Mouse (Mus musculus): ENCODE results near the gene Chchd6. TPM values are rescaled to one million over a fixed set of nuclear protein-coding genes. Genes with fewer than 3 reads are reported as not detected.

Chchd6 gene
- polyA plus RNA-seq, 1 experiment from 2014 or later = 56.5 TPM

GRCm38 (mm10) chr6:89403257-89404225 is 191.9 kb downstream of the Chchd6 start:
- no peaks in the 10 kb centered on the region for H3K27me3 ChIP-seq (ENCODE audit: control insufficient read depth, insufficient read depth, low read length)
- H3K4me3 ChIP-seq (ENCODE audit: control insufficient read depth in 1 of 2, insufficient read depth in 1 of 2, low read depth in 1 of 2, low read length in 2 of 2) = no peak overlapping the region
- H3K9ac ChIP-seq (ENCODE audit: low read length) = no peak overlapping the region
- H3K4me1 ChIP-seq (ENCODE audit: control insufficient read depth in 2 of 2, insufficient read depth in 2 of 2, low read length in 2 of 2) = peaks cover 11 to 15% of the 10 kb centered on the region in 2 experiments; a peak in 3 of 4 replicates
- no peak overlapping the region for H3K4me2 ChIP-seq (ENCODE audit: low read length)
- no peaks in the 10 kb centered on the region for H3K9me3 ChIP-seq (ENCODE audit: control insufficient read depth, low read length)
- no peak for ATAC-seq (ENCODE audit: insufficient number of reproducible peaks, insufficient read depth, low FRiP score, low read depth)
- H3K27ac ChIP-seq (replicated peaks in 1 of 2; ENCODE audit: control insufficient read depth in 1 of 2, insufficient read depth in 1 of 2, low read depth in 2 of 2, low read length in 2 of 2) = no peak overlapping the region; a peak in 2 of 4 replicates
- H3K36me3 ChIP-seq (ENCODE audit: control insufficient read depth, insufficient read depth, low read length) = no peaks in the 10 kb centered on the region
- 32% methylated on average over 2 of the region's 2 CpGs for WGBS

- no peak for ATAC-seq (ENCODE audit: insufficient number of reproducible peaks, insufficient read depth, low FRiP score, low read depth)
- Histone ChIP-seq H3K4me1 (ENCODE audit: control insufficient read depth in 2 of 2, insufficient read depth in 2 of 2, low read length in 2 of 2) (peaks cover 8 to 10% of the 10 kb centered on the region in 2 experiments; a peak in 3 of 4 replicates), H3K36me3 (ENCODE audit: control insufficient read depth, insufficient read depth, low read length) (no peaks in the 10 kb centered on the region), H3K9ac (ENCODE audit: low read length) (no peak overlapping the region), H3K27me3 (ENCODE audit: control insufficient read depth, insufficient read depth, low read length) (no peaks in the 10 kb centered on the region), H3K4me3 (ENCODE audit: control insufficient read depth in 1 of 2, insufficient read depth in 1 of 2, low read depth in 1 of 2, low read length in 2 of 2) (no peak overlapping the region), H3K27ac (replicated peaks in 1 of 2; ENCODE audit: control insufficient read depth in 1 of 2, insufficient read depth in 1 of 2, low read depth in 2 of 2, low read length in 2 of 2) (no peak overlapping the region), H3K4me2 (ENCODE audit: low read length) (no peak overlapping the region), H3K9me3 (ENCODE audit: control insufficient read depth, low read length) (no peaks in the 10 kb centered on the region)
- 85% methylated on average over 2 of the region's 2 CpGs for WGBS
Observed at GRCm38 (mm10) chr6:89402406-89402805, 193.0 kb downstream of the Chchd6 start.

DNA sequence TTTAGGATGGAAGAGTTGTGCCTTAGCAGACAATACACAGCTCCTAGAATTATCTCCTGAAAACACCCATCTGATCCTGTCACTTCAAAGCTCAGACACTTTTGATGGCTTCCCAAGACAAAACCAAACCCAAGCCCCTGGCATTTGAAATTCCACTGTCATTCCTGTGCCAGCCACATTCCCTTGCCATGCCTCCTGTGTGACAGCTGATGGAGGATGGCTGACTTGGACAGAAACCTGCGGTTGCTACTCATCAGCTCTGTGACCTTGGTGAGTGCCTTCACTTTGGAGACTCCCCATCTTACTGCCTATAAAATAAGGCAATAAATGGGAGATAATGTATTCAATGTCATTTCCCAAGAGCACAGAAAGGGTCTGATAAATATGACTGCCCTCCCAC is 195.9 kb downstream of the Chchd6 start:
- Histone ChIP-seq H3K9me3 (ENCODE audit: control insufficient read depth, low read length) (no peaks in the 10 kb centered on the region), H3K9ac (ENCODE audit: low read length) (no peak overlapping the region), H3K27me3 (ENCODE audit: control insufficient read depth, insufficient read depth, low read length) (no peaks in the 10 kb centered on the region), H3K36me3 (ENCODE audit: control insufficient read depth, insufficient read depth, low read length) (no peaks in the 10 kb centered on the region), H3K4me1 (ENCODE audit: control insufficient read depth in 2 of 2, insufficient read depth in 2 of 2, low read length in 2 of 2) (peaks cover 6 to 10% of the 10 kb centered on the region in 2 experiments; a peak in 3 of 4 replicates), H3K4me2 (ENCODE audit: low read length) (no peak overlapping the region), H3K27ac (replicated peaks in 1 of 2; ENCODE audit: control insufficient read depth in 1 of 2, insufficient read depth in 1 of 2, low read depth in 2 of 2, low read length in 2 of 2) (no peak overlapping the region), H3K4me3 (ENCODE audit: control insufficient read depth in 1 of 2, insufficient read depth in 1 of 2, low read depth in 1 of 2, low read length in 2 of 2) (no peak overlapping the region)
- 91% methylated on average over 1 of the region's 1 CpGs for WGBS
- no peak for ATAC-seq (ENCODE audit: insufficient number of reproducible peaks, insufficient read depth, low FRiP score, low read depth)

DNA sequence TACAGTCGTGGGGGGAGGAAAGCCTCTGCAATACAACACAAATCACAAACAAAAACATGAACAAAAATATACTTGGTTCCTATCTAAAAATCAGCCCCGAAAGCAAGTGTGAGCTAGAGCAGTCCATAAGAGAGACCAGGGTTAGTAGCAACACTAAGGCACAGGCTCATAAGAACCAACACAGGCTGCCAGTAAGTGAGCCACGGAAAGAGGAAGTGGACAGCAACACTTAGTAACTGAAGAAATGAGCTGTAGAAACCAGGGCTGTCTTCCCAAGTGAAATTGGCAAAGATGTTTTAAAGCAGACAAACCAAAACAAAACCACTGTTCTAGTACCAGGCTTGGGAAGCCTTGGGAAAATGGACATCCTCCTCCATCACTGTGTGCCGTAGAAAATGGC is 197.5 kb downstream of the Chchd6 start:
- ATAC-seq (ENCODE audit: insufficient number of reproducible peaks, insufficient read depth, low FRiP score, low read depth) = no peak
- H3K4me2 ChIP-seq (ENCODE audit: low read length) = no peak overlapping the region
- no peaks in the 10 kb centered on the region for H3K36me3 ChIP-seq (ENCODE audit: control insufficient read depth, insufficient read depth, low read length)
- WGBS = 64% methylated on average over 4 of the region's 4 CpGs
- H3K9ac ChIP-seq (ENCODE audit: low read length) = no peak overlapping the region
- H3K4me3 ChIP-seq (ENCODE audit: control insufficient read depth in 1 of 2, insufficient read depth in 1 of 2, low read depth in 1 of 2, low read length in 2 of 2) = no peak overlapping the region
- no peaks in the 10 kb centered on the region for H3K27me3 ChIP-seq (ENCODE audit: control insufficient read depth, insufficient read depth, low read length)
- no peaks in the 10 kb centered on the region for H3K4me1 ChIP-seq (ENCODE audit: control insufficient read depth in 2 of 2, insufficient read depth in 2 of 2, low read length in 2 of 2)
- no peaks in the 10 kb centered on the region for H3K9me3 ChIP-seq (ENCODE audit: control insufficient read depth, low read length)
- no peak overlapping the region for H3K27ac ChIP-seq (replicated peaks in 1 of 2; ENCODE audit: control insufficient read depth in 1 of 2, insufficient read depth in 1 of 2, low read depth in 2 of 2, low read length in 2 of 2)

DNA sequence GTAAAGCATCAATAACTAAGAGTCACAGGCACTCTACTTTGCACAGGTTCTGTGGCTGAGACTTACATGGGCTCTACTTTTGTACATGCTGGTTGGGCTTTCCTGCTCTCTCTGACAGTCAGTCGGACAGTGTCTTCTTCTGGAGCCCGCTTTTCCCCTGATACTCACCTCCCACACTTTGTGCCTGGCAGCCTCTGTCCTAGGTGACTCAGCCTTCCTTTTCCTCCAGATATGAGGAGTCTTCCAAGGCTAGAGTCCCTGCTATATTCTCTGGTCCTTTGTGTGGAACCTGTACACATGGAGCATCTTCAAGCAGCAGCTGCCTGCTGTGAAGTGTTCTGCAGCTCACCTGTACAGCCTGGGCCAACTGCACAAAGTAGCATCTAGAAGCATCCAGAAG is 201.6 kb downstream of the Chchd6 start:
- no peaks in the 10 kb centered on the region for H3K36me3 ChIP-seq (ENCODE audit: control insufficient read depth, insufficient read depth, low read length)
- no peaks in the 10 kb centered on the region for H3K4me1 ChIP-seq (ENCODE audit: control insufficient read depth in 2 of 2, insufficient read depth in 2 of 2, low read length in 2 of 2)
- H3K9me3 ChIP-seq (ENCODE audit: control insufficient read depth, low read length) = no peaks in the 10 kb centered on the region
- 83% methylated on average over 2 of the region's 2 CpGs for WGBS
- no peak overlapping the region for H3K27ac ChIP-seq (replicated peaks in 1 of 2; ENCODE audit: control insufficient read depth in 1 of 2, insufficient read depth in 1 of 2, low read depth in 2 of 2, low read length in 2 of 2)
- H3K27me3 ChIP-seq (ENCODE audit: control insufficient read depth, insufficient read depth, low read length) = no peaks in the 10 kb centered on the region
- no peak overlapping the region for H3K4me3 ChIP-seq (ENCODE audit: control insufficient read depth in 1 of 2, insufficient read depth in 1 of 2, low read depth in 1 of 2, low read length in 2 of 2)
- H3K9ac ChIP-seq (ENCODE audit: low read length) = no peak overlapping the region
- no peak for ATAC-seq (ENCODE audit: insufficient number of reproducible peaks, insufficient read depth, low FRiP score, low read depth)
- no peak overlapping the region for H3K4me2 ChIP-seq (ENCODE audit: low read length)

GRCm38 (mm10) chr6:89392213-89392612 is 203.2 kb downstream of the Chchd6 start:
- Histone ChIP-seq H3K4me1 (ENCODE audit: control insufficient read depth in 2 of 2, insufficient read depth in 2 of 2, low read length in 2 of 2) (peaks cover 3 to 8% of the 10 kb centered on the region in 2 experiments), H3K4me3 (ENCODE audit: control insufficient read depth in 1 of 2, insufficient read depth in 1 of 2, low read depth in 1 of 2, low read length in 2 of 2) (no peak overlapping the region), H3K27me3 (ENCODE audit: control insufficient read depth, insufficient read depth, low read length) (no peaks in the 10 kb centered on the region), H3K9me3 (ENCODE audit: control insufficient read depth, low read length) (no peaks in the 10 kb centered on the region), H3K27ac (replicated peaks in 1 of 2; ENCODE audit: control insufficient read depth in 1 of 2, insufficient read depth in 1 of 2, low read depth in 2 of 2, low read length in 2 of 2) (no peak overlapping the region), H3K4me2 (ENCODE audit: low read length) (no peak overlapping the region), H3K9ac (ENCODE audit: low read length) (no peak overlapping the region), H3K36me3 (ENCODE audit: control insufficient read depth, insufficient read depth, low read length) (no peaks in the 10 kb centered on the region)
- ATAC-seq (ENCODE audit: insufficient number of reproducible peaks, insufficient read depth, low FRiP score, low read depth) = no peak
- 83% methylated on average over 2 of the region's 2 CpGs for WGBS

GRCm38 (mm10) chr6:89389771-89390170 is 205.7 kb downstream of the Chchd6 start:
- H3K4me2 ChIP-seq (ENCODE audit: low read length) = no peak overlapping the region
- H3K36me3 ChIP-seq (ENCODE audit: control insufficient read depth, insufficient read depth, low read length) = no peaks in the 10 kb centered on the region
- no peaks in the 10 kb centered on the region for H3K9me3 ChIP-seq (ENCODE audit: control insufficient read depth, low read length)
- H3K27ac ChIP-seq (replicated peaks in 1 of 2; ENCODE audit: control insufficient read depth in 1 of 2, insufficient read depth in 1 of 2, low read depth in 2 of 2, low read length in 2 of 2) = no peak overlapping the region
- no peak overlapping the region for H3K4me3 ChIP-seq (ENCODE audit: control insufficient read depth in 1 of 2, insufficient read depth in 1 of 2, low read depth in 1 of 2, low read length in 2 of 2)
- peaks cover 9 to 16% of the 10 kb centered on the region in 2 experiments for H3K4me1 ChIP-seq (ENCODE audit: control insufficient read depth in 2 of 2, insufficient read depth in 2 of 2, low read length in 2 of 2)
- no peaks in the 10 kb centered on the region for H3K27me3 ChIP-seq (ENCODE audit: control insufficient read depth, insufficient read depth, low read length)
- no peak overlapping the region for H3K9ac ChIP-seq (ENCODE audit: low read length)
- WGBS = 86% methylated on average over 7 of the region's 7 CpGs
- no peak for ATAC-seq (ENCODE audit: insufficient number of reproducible peaks, insufficient read depth, low FRiP score, low read depth)

Measured in heart, embryonic 14.5 days (tissue).